9 mouse cellular contexts compared by ENCODE assay signal in the genomic region with DNA sequence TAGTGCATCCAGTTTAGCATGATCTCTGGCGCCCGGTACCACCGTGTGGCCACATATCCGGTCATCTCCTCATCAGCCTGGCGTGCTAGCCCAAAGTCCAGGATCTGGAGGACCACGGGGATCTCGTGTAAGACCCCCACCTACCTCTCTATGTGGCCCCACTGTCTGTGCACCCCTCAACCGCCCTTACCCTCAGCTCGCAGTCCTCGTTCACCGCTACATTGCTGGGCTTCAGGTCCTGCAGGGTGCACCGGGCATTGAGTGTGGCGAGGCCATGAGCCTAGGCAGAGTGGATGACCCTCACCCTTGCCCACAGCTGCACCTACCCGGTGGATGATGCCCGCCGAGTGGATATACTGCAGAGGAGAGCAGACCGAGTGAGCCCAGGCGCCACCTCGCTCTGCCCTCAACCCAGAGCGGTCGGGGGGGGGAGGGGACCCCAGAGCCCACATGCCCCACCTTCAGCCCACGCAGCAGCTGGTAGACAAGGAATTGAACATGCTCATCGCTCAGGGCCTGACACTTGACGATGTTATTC. TPM values are rescaled to one million over a fixed set of nuclear protein-coding genes. Genes with fewer than 3 reads are reported as not detected.
A peak's percentile ranks its signal among the peaks of the same experiment; 100 is the strongest.
DNase-seq lines count a peak whose midpoint lies in the region; ATAC-seq and TF ChIP-seq lines count a peak whose summit lies in the region.
"Had no signal": no experiment of that assay in that cellular context is flagged by ENCODE, and none has a peak within 500 bp of the region (broad histone marks: within the 10 kb centered on the region; RNA-seq: fewer than 3 reads in every experiment).

No protein-coding gene starts in this region.

- H3K36me3 ChIP-seq in lung, embryonic 15.5 days: no peaks in the 10 kb centered on the region
- H3K36me3 ChIP-seq in limb, embryonic 10.5 days: peaks cover 32% of the 10 kb centered on the region
- H3K36me3 ChIP-seq in stomach, embryonic 14.5 days (ENCODE audit: control insufficient read depth, insufficient read depth, low read length): no peaks in the 10 kb centered on the region
- H3K36me3 ChIP-seq: liver, embryonic 13.5 days had no signal

- ATAC-seq in lung, embryonic 15.5 days (ENCODE audit: borderline replicate concordance, extremely low read depth, low FRiP score, low TSS enrichment): no peak
- no peak for ATAC-seq in stomach, embryonic 14.5 days (ENCODE audit: insufficient number of reproducible peaks, insufficient read depth, low FRiP score, low read depth)

- no peaks in the 10 kb centered on the region for H3K27me3 ChIP-seq in cerebellum, adult 2 months (ENCODE audit: control insufficient read depth, insufficient read depth, low read length)
- H3K27me3 ChIP-seq in lung, embryonic 15.5 days: peaks cover 71% of the 10 kb centered on the region
- peaks cover 87% of the 10 kb centered on the region for H3K27me3 ChIP-seq in limb, embryonic 10.5 days (ENCODE audit: low read depth, poor library complexity, severe bottlenecking)
- H3K27me3 ChIP-seq in stomach, embryonic 14.5 days (ENCODE audit: control insufficient read depth, insufficient read depth, low read length): peaks cover 13% of the 10 kb centered on the region

- no peak for DNase-seq in cerebellum, adult 2 months
- DNase-seq in cerebellum, adult 18-20 months: no peak
- no peak for DNase-seq in lung, postnatal 25 days (ENCODE audit: low spot score)
- no peak for DNase-seq in limb, embryonic 10.5 days (ENCODE audit: low spot score)
- no peak for DNase-seq in adrenal gland, postnatal 4 days (ENCODE audit: low spot score in 2 of 2)
- DNase-seq in cerebellum, adult 8-10 months: no peak
- DNase-seq: liver, embryonic 13.5 days had no signal

- no peak overlapping the region for H3K27ac ChIP-seq in cerebellum, adult 2 months (ENCODE audit: insufficient read depth, low read length)
- no peak overlapping the region for H3K27ac ChIP-seq in lung, embryonic 15.5 days
- peak overlapping the region; percentile 80 for H3K27ac ChIP-seq in limb, embryonic 10.5 days
- no peak overlapping the region for H3K27ac ChIP-seq in stomach, embryonic 14.5 days (ENCODE audit: low read length)
- H3K27ac ChIP-seq: liver, embryonic 13.5 days had no signal

- WGBS in cerebellum, adult 2 months: 82% methylated on average over 24 of the region's 24 CpGs
- 67% methylated on average over 24 of the region's 24 CpGs for WGBS in lung, embryonic 15.5 days
- 67% methylated on average over 24 of the region's 24 CpGs for WGBS in limb, embryonic 10.5 days
- WGBS in stomach, embryonic 14.5 days: 63% methylated on average over 24 of the region's 24 CpGs

- H3K4me2 ChIP-seq in lung, embryonic 15.5 days: 0 out of 2 replicates have a peak overlapping the region, but pooled peaks have one; percentile 51
- peak overlapping the region; percentile 36 for H3K4me2 ChIP-seq in stomach, embryonic 14.5 days (replicated peaks; ENCODE audit: low read depth, low read length)

- peaks cover 21% of the 10 kb centered on the region for H3K4me1 ChIP-seq in cerebellum, adult 2 months (ENCODE audit: control insufficient read depth, insufficient read depth, low read length)
- H3K4me1 ChIP-seq in lung, embryonic 15.5 days: peaks cover 51% of the 10 kb centered on the region
- H3K4me1 ChIP-seq in limb, embryonic 10.5 days: peaks cover 69% of the 10 kb centered on the region
- H3K4me1 ChIP-seq in stomach, embryonic 14.5 days (ENCODE audit: control insufficient read depth, insufficient read depth, low read length): peaks cover 19% of the 10 kb centered on the region

- H3K9ac ChIP-seq in lung, embryonic 15.5 days: no peak overlapping the region
- H3K9ac ChIP-seq in stomach, embryonic 14.5 days (replicated peaks; ENCODE audit: low read depth, low read length): no peak overlapping the region
- H3K9ac ChIP-seq: liver, embryonic 13.5 days had no signal

- no peaks in the 10 kb centered on the region for H3K9me3 ChIP-seq in lung, embryonic 15.5 days
- no peaks in the 10 kb centered on the region for H3K9me3 ChIP-seq in limb, embryonic 10.5 days (replicated peaks)
- no peaks in the 10 kb centered on the region for H3K9me3 ChIP-seq in stomach, embryonic 14.5 days (ENCODE audit: control insufficient read depth, low read depth, low read length)
- H3K9me3 ChIP-seq: liver, embryonic 13.5 days had no signal

- no peak for TF ChIP-seq POLR2A in cerebellum, adult 2 months (IDR thresholded peaks at IDR 0.05; ENCODE audit: borderline replicate concordance, insufficient read depth, low read length)

- peak overlapping the region; percentile 59 for H3K4me3 ChIP-seq in cerebellum, adult 2 months (replicated peaks; ENCODE audit: insufficient read depth, low read depth, low read length)
- no peak overlapping the region for H3K4me3 ChIP-seq in lung, embryonic 15.5 days
- H3K4me3 ChIP-seq in limb, embryonic 10.5 days: peak overlapping the region; percentile 79
- peak overlapping the region; percentile 17; the same call in 1 of the 2 replicates for H3K4me3 ChIP-seq in stomach, embryonic 14.5 days (ENCODE audit: low read depth, low read length)
- H3K4me3 ChIP-seq: liver, embryonic 13.5 days had no signal

- TF ChIP-seq CTCF in cerebellum, adult 2 months (IDR thresholded peaks at IDR 0.05; ENCODE audit: borderline replicate concordance, insufficient read depth, low read depth, low read length): no peak

RNA-seq across cellular contexts. Expression of gene Mapk11, which starts 3.5 kb away (rescaled TPM):
- polyA plus RNA-seq in cerebellum, adult 2 months (2012; rRNA removed): 58.1 and 64.1 TPM in 2 replicates
- 10.0 and 12.6 TPM in 2 replicates for polyA plus RNA-seq in lung, embryonic 15.5 days (2015; fragmentation: Nextera tagmentation; extraction: Ambion mirVana)
- 20.3 and 21.8 TPM in 2 replicates for polyA plus RNA-seq in limb, embryonic 10.5 days (2016; fragmentation: Nextera tagmentation; extraction: Ambion mirVana)
- polyA plus RNA-seq in stomach, embryonic 14.5 days (2014; fragmentation: Nextera tagmentation; extraction: Ambion mirVana): 6.5 and 7.9 TPM in 2 replicates
- total RNA-seq in adrenal gland, postnatal 4 days (2021): 1 to 10 TPM; 6.9 to 8.6 TPM

RNA-seq across cellular contexts. Expression of gene Mapk12, which starts 5.4 kb away (rescaled TPM):
- 112 and 128 TPM in 2 replicates for polyA plus RNA-seq in cerebellum, adult 2 months (2012; rRNA removed)
- polyA plus RNA-seq in lung, embryonic 15.5 days (2015; fragmentation: Nextera tagmentation; extraction: Ambion mirVana): 12.5 and 13.4 TPM in 2 replicates
- polyA plus RNA-seq in limb, embryonic 10.5 days (2016; fragmentation: Nextera tagmentation; extraction: Ambion mirVana): 21.5 and 26.4 TPM in 2 replicates
- 4.4 and 5.2 TPM in 2 replicates for polyA plus RNA-seq in stomach, embryonic 14.5 days (2014; fragmentation: Nextera tagmentation; extraction: Ambion mirVana)
- 10 to 100 TPM; 13.9 to 16.2 TPM for total RNA-seq in adrenal gland, postnatal 4 days (2021)

RNA-seq across cellular contexts. Expression of gene Hdac10, which starts 17.4 kb away (rescaled TPM):
- 31.4 and 36.3 TPM in 2 replicates for polyA plus RNA-seq in cerebellum, adult 2 months (2012; rRNA removed)
- 21.7 and 24.3 TPM in 2 replicates for polyA plus RNA-seq in lung, embryonic 15.5 days (2015; fragmentation: Nextera tagmentation; extraction: Ambion mirVana)
- 13.0 and 13.8 TPM in 2 replicates for polyA plus RNA-seq in limb, embryonic 10.5 days (2016; fragmentation: Nextera tagmentation; extraction: Ambion mirVana)
- polyA plus RNA-seq in stomach, embryonic 14.5 days (2014; fragmentation: Nextera tagmentation; extraction: Ambion mirVana): 15.0 and 19.6 TPM in 2 replicates
- total RNA-seq in adrenal gland, postnatal 4 days (2021): 10 to 100 TPM; 19.8 TPM

RNA-seq across cellular contexts. Expression of gene Tubgcp6, which starts 23.0 kb away (rescaled TPM):
- polyA plus RNA-seq in cerebellum, adult 2 months (2012; rRNA removed): 77.4 and 82.1 TPM in 2 replicates
- 14.5 and 15.4 TPM in 2 replicates for polyA plus RNA-seq in lung, embryonic 15.5 days (2015; fragmentation: Nextera tagmentation; extraction: Ambion mirVana)
- 24.4 and 28.6 TPM in 2 replicates for polyA plus RNA-seq in limb, embryonic 10.5 days (2016; fragmentation: Nextera tagmentation; extraction: Ambion mirVana)
- polyA plus RNA-seq in stomach, embryonic 14.5 days (2014; fragmentation: Nextera tagmentation; extraction: Ambion mirVana): 17.2 and 20.7 TPM in 2 replicates
- 10 to 100 TPM; 20.1 to 24.8 TPM for total RNA-seq in adrenal gland, postnatal 4 days (2021)

RNA-seq across cellular contexts. Expression of gene Plxnb2, which starts 34.7 kb away (rescaled TPM):
- polyA plus RNA-seq in cerebellum, adult 2 months (2012; rRNA removed): 127 and 141 TPM in 2 replicates
- 123 and 128 TPM in 2 replicates for polyA plus RNA-seq in lung, embryonic 15.5 days (2015; fragmentation: Nextera tagmentation; extraction: Ambion mirVana)
- polyA plus RNA-seq in limb, embryonic 10.5 days (2016; fragmentation: Nextera tagmentation; extraction: Ambion mirVana): 147 and 162 TPM in 2 replicates
- polyA plus RNA-seq in stomach, embryonic 14.5 days (2014; fragmentation: Nextera tagmentation; extraction: Ambion mirVana): 146 and 147 TPM in 2 replicates
- 100 to 1,000 TPM; 167 to 207 TPM for total RNA-seq in adrenal gland, postnatal 4 days (2021)
